Mouse (Mus musculus): Measurements from ENCODE around the gene Def8.

DNA sequence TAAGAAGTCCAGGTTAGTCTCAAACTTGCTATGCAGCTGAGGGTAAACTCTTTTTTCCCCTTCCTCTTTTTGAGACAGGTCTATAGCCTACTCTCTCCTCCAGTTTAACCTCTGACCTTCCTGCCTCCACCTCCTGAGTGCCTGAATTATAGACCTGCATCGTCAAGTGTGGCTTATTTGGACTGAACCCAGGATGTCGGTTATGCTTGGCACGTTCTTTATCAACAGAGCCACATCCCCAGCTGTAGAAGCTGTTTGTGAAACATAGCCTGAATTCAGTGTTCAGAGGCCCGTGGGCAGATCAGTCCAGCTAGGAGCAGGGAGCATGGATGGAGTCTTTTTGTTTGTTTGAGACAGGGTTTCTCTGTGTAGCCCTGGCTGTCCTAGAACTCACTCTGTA lies 28.8 kb downstream of the Def8 start:
- TF ChIP-seq RAD21 (IDR thresholded peaks at IDR 0.05; ENCODE audit: low read depth, low read length) (no peak), ELF1 (IDR thresholded peaks at IDR 0.05; ENCODE audit: low read depth, low read length) (no peak)
